ENCODE assay signal across 8 mouse cellular contexts in the genomic region with DNA sequence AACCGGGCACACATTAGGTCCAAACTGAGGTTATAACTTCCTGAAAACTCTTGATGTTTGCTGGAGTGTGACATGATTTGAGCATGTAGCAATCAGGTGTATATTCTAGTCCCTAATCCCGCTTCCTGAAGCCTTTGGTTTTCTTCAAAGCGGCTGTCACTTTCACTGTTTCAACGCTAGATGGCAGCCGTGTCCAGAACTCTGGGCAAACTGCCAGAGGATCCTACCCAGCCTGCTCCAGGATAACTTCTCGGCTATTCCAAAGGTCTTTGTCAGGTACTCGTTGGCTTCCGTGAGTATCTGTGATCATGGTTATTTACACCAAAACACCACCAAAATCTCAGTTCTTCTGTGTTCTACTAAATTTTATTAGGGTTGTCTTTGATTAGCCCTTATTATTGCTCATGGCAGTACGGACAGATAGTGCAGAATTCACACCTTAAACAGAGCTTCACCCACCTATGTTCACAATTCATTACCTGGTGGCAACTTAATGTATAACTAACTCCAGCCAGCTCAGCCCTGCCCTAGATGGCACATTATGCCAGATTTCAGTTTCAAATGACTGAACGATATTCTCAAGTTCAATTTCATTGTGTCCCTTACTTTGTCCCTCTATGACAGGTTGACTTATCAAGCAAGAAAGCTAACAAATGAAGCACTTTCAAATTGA.
A peak's percentile ranks its signal among the peaks of the same experiment; 100 is the strongest.
DNase-seq lines count a peak whose midpoint lies in the region; ATAC-seq and TF ChIP-seq lines count a peak whose summit lies in the region.

No protein-coding gene starts in this region.

- WGBS in kidney, embryonic 14.5 days: 26% methylated on average over 10 of the region's 10 CpGs
- 22% methylated on average over 10 of the region's 10 CpGs for WGBS in limb, embryonic 14.5 days
- 25% methylated on average over 10 of the region's 10 CpGs for whole genome bisulfite sequencing in neural tube, embryonic 12.5 days

- H3K4me3 ChIP-seq in cortical plate, adult 2 months (ENCODE audit: insufficient read depth, low read length): no peak overlapping the region
- no peak overlapping the region for H3K4me3 ChIP-seq in kidney, embryonic 14.5 days (ENCODE audit: low read length)
- H3K4me3 ChIP-seq in limb, embryonic 14.5 days (replicated peaks; ENCODE audit: low read length): no peak overlapping the region
- no peak overlapping the region for H3K4me3 ChIP-seq in neural tube, embryonic 12.5 days

- H3K27ac ChIP-seq in cortical plate, adult 2 months (ENCODE audit: insufficient read depth, low read length): no peak overlapping the region
- no peak overlapping the region for H3K27ac ChIP-seq in kidney, embryonic 14.5 days (ENCODE audit: low read depth, low read length)
- no peak overlapping the region for H3K27ac ChIP-seq in limb, embryonic 14.5 days (replicated peaks; ENCODE audit: low read depth, low read length)
- no peak overlapping the region for H3K27ac ChIP-seq in neural tube, embryonic 12.5 days

- H3K4me1 ChIP-seq in cortical plate, adult 2 months (ENCODE audit: control insufficient read depth, insufficient read depth, low read length): no peaks in the 10 kb centered on the region
- no peaks in the 10 kb centered on the region for H3K4me1 ChIP-seq in kidney, embryonic 14.5 days (ENCODE audit: control insufficient read depth, insufficient read depth, low read length)
- no peaks in the 10 kb centered on the region for H3K4me1 ChIP-seq in limb, embryonic 14.5 days (ENCODE audit: control insufficient read depth, insufficient read depth, low read length)
- no peaks in the 10 kb centered on the region for H3K4me1 ChIP-seq in neural tube, embryonic 12.5 days

- peak; percentile 79 for DNase-seq in 3T3-L1 (ENCODE audit: low read depth, low spot score)
- DNase-seq in adrenal gland, adult (ENCODE audit: inconsistent age in 2 of 2, low spot score in 1 of 2): peak; percentile 56 to 86
- DNase-seq in heart, adult 8-10 months (ENCODE audit: low spot score): peak; percentile 42
- DNase-seq in limb, embryonic 14.5 days (ENCODE audit: low spot score): peak; percentile 66
- peak; percentile 24 to 68 for DNase-seq in urinary bladder, postnatal 4 days (ENCODE audit: low spot score in 2 of 2)

- no peak for TF ChIP-seq POLR2A in cortical plate, adult 2 months (IDR thresholded peaks at IDR 0.05; ENCODE audit: extremely low read depth, insufficient read depth, low read length)
- no peak for TF ChIP-seq POLR2A in limb, embryonic 14.5 days (IDR thresholded peaks at IDR 0.05; ENCODE audit: borderline replicate concordance, extremely low read depth, insufficient read depth, insufficient read length)

- no peak overlapping the region for H3K4me2 ChIP-seq in kidney, embryonic 14.5 days (replicated peaks; ENCODE audit: low read depth, low read length)
- H3K4me2 ChIP-seq in limb, embryonic 14.5 days (replicated peaks; ENCODE audit: low read depth, low read length, severe bottlenecking): no peak overlapping the region
- H3K4me2 ChIP-seq in neural tube, embryonic 12.5 days (replicated peaks): no peak overlapping the region

- no peaks in the 10 kb centered on the region for H3K27me3 ChIP-seq in kidney, embryonic 14.5 days (ENCODE audit: control insufficient read depth, insufficient read depth, low read length)
- H3K27me3 ChIP-seq in limb, embryonic 14.5 days (ENCODE audit: control insufficient read depth, insufficient read depth, low read length): no peaks in the 10 kb centered on the region
- no peaks in the 10 kb centered on the region for H3K27me3 ChIP-seq in neural tube, embryonic 12.5 days (replicated peaks)

- H3K9me3 ChIP-seq in kidney, embryonic 14.5 days (ENCODE audit: control insufficient read depth, low read length): no peaks in the 10 kb centered on the region
- H3K9me3 ChIP-seq in limb, embryonic 14.5 days (ENCODE audit: control insufficient read depth, low read length): no peaks in the 10 kb centered on the region
- H3K9me3 ChIP-seq in neural tube, embryonic 12.5 days: no peaks in the 10 kb centered on the region

- H3K36me3 ChIP-seq in kidney, embryonic 14.5 days (ENCODE audit: control insufficient read depth, insufficient read depth, low read length): no peaks in the 10 kb centered on the region
- H3K36me3 ChIP-seq in limb, embryonic 14.5 days (ENCODE audit: control insufficient read depth, insufficient read depth, low read length): no peaks in the 10 kb centered on the region
- no peaks in the 10 kb centered on the region for H3K36me3 ChIP-seq in neural tube, embryonic 12.5 days

- peak; percentile 67 for TF ChIP-seq CTCF in cortical plate, adult 2 months (IDR thresholded peaks at IDR 0.05; ENCODE audit: extremely low read depth, insufficient read depth, low read length)

- ATAC-seq in kidney, embryonic 14.5 days (ENCODE audit: low FRiP score, low TSS enrichment): 0 out of 2 replicates have a peak, but pooled peaks have one; percentile 60
- ATAC-seq in limb, embryonic 14.5 days (ENCODE audit: low FRiP score, low read depth): no peak
- peak; percentile 48; the same call in 1 of the 2 replicates for ATAC-seq in neural tube, embryonic 12.5 days (ENCODE audit: low FRiP score, low read depth)

- no peak overlapping the region for H3K9ac ChIP-seq in kidney, embryonic 14.5 days (ENCODE audit: low read depth, low read length)
- no peak overlapping the region for H3K9ac ChIP-seq in limb, embryonic 14.5 days (ENCODE audit: low read depth, low read length, severe bottlenecking)
- no peak overlapping the region for H3K9ac ChIP-seq in neural tube, embryonic 12.5 days
